Mouse (Mus musculus): ENCODE measurements around the gene Abcg8. TPM values are rescaled to one million over a fixed set of nuclear protein-coding genes. Genes with fewer than 3 reads are reported as not detected.

Gene Abcg8
- polyA plus RNA-seq, 1 experiment from 2014 or later: 0.08 TPM

GRCm38 (mm10) chr17:84687994-84688393, 11.9 kb downstream of the Abcg8 start:
- WGBS: 62% methylated on average over 5 of the region's 5 CpGs
- ATAC-seq (ENCODE audit: low FRiP score): no peak

GRCm38 (mm10) chr17:84688834-84689233, 12.7 kb downstream of the Abcg8 start:
- no peaks in the 10 kb centered on the region for H3K4me1 ChIP-seq
- H3K9me3 ChIP-seq (replicated peaks): no peaks in the 10 kb centered on the region
- no peak overlapping the region for H3K4me3 ChIP-seq (replicated peaks)
- no peak overlapping the region for H3K27ac ChIP-seq (replicated peaks)
- ATAC-seq (ENCODE audit: low FRiP score): no peak
- H3K4me2 ChIP-seq: no peak overlapping the region
- H3K9ac ChIP-seq (replicated peaks): no peak overlapping the region
- WGBS: 92% methylated on average over 11 of the region's 11 CpGs
- H3K27me3 ChIP-seq (replicated peaks): no peaks in the 10 kb centered on the region
- H3K36me3 ChIP-seq: no peaks in the 10 kb centered on the region

More at GRCm38 (mm10) chr17:84687994-84688393, 11.9 kb downstream of the Abcg8 start:
- no peaks in the 10 kb centered on the region for H3K9me3 ChIP-seq (replicated peaks)
- no peaks in the 10 kb centered on the region for H3K27me3 ChIP-seq (replicated peaks)
- H3K9ac ChIP-seq (replicated peaks): no peak overlapping the region
- H3K27ac ChIP-seq (replicated peaks): no peak overlapping the region
- H3K4me1 ChIP-seq: no peaks in the 10 kb centered on the region
- H3K4me2 ChIP-seq: no peak overlapping the region
- no peak overlapping the region for H3K4me3 ChIP-seq (replicated peaks)
- no peaks in the 10 kb centered on the region for H3K36me3 ChIP-seq

GRCm38 (mm10) chr17:84689316-84689715, 13.2 kb downstream of the Abcg8 start:
- Histone ChIP-seq H3K9ac (replicated peaks) (no peak overlapping the region), H3K9me3 (replicated peaks) (no peaks in the 10 kb centered on the region), H3K4me1 (no peaks in the 10 kb centered on the region), H3K4me2 (no peak overlapping the region), H3K27ac (replicated peaks) (no peak overlapping the region), H3K4me3 (replicated peaks) (no peak overlapping the region), H3K36me3 (no peaks in the 10 kb centered on the region), H3K27me3 (replicated peaks) (no peaks in the 10 kb centered on the region)
- ATAC-seq (ENCODE audit: low FRiP score): no peak
- WGBS: 89% methylated on average over 5 of the region's 5 CpGs

- Histone ChIP-seq H3K4me1 (no peaks in the 10 kb centered on the region), H3K9ac (replicated peaks) (no peak overlapping the region), H3K36me3 (no peaks in the 10 kb centered on the region), H3K27me3 (replicated peaks) (no peaks in the 10 kb centered on the region), H3K4me2 (no peak overlapping the region), H3K4me3 (replicated peaks) (no peak overlapping the region), H3K27ac (replicated peaks) (no peak overlapping the region), H3K9me3 (replicated peaks) (no peaks in the 10 kb centered on the region)
- ATAC-seq (ENCODE audit: low FRiP score): no peak
- WGBS: 87% methylated on average over 5 of the region's 5 CpGs
These were observed 14.0 kb downstream of the Abcg8 start for GRCm38 (mm10) chr17:84690111-84690510.

GRCm38 (mm10) chr17:84693741-84694140, 17.6 kb downstream of the Abcg8 start:
- Histone ChIP-seq H3K4me2 (no peak overlapping the region), H3K4me3 (replicated peaks) (no peak overlapping the region), H3K9ac (replicated peaks) (no peak overlapping the region), H3K9me3 (replicated peaks) (no peaks in the 10 kb centered on the region), H3K4me1 (no peaks in the 10 kb centered on the region), H3K27me3 (replicated peaks) (peaks cover 5% of the 10 kb centered on the region; the same call in 1 of the 2 replicates), H3K36me3 (no peaks in the 10 kb centered on the region), H3K27ac (replicated peaks) (no peak overlapping the region)
- WGBS: 85% methylated on average over 2 of the region's 2 CpGs
- ATAC-seq (ENCODE audit: low FRiP score): no peak

- H3K27ac ChIP-seq (replicated peaks): no peak overlapping the region
- H3K4me2 ChIP-seq: no peak overlapping the region
- H3K9ac ChIP-seq (replicated peaks): no peak overlapping the region
- WGBS: 59% methylated on average over 6 of the region's 6 CpGs
- no peaks in the 10 kb centered on the region for H3K36me3 ChIP-seq
- no peaks in the 10 kb centered on the region for H3K9me3 ChIP-seq (replicated peaks)
- H3K4me1 ChIP-seq: 0 out of 2 replicates have a peak, but pooled peaks cover 9% of the 10 kb centered on the region
- no peak overlapping the region for H3K4me3 ChIP-seq (replicated peaks)
- no peak for ATAC-seq (ENCODE audit: low FRiP score)
- H3K27me3 ChIP-seq (replicated peaks): peaks cover 5% of the 10 kb centered on the region; the same call in 1 of the 2 replicates
These were observed 20.4 kb downstream of the Abcg8 start for GRCm38 (mm10) chr17:84696537-84696936.

GRCm38 (mm10) chr17:84698727-84699126, 22.6 kb downstream of the Abcg8 start:
- Histone ChIP-seq H3K36me3 (no peaks in the 10 kb centered on the region), H3K4me3 (replicated peaks) (no peak overlapping the region), H3K27me3 (replicated peaks) (peaks cover 5% of the 10 kb centered on the region; the same call in 1 of the 2 replicates), H3K9ac (replicated peaks) (no peak overlapping the region), H3K4me2 (no peak overlapping the region), H3K4me1 (peaks cover 21% of the 10 kb centered on the region), H3K27ac (replicated peaks) (no peak overlapping the region), H3K9me3 (replicated peaks) (no peaks in the 10 kb centered on the region)
- ATAC-seq (ENCODE audit: low FRiP score): peak; percentile 65; the same call in 1 of the 2 replicates
- 30% methylated on average over 5 of the region's 5 CpGs for WGBS

- Histone ChIP-seq H3K27me3 (replicated peaks) (no peaks in the 10 kb centered on the region), H3K4me2 (no peak overlapping the region), H3K4me1 (peaks cover 28% of the 10 kb centered on the region), H3K36me3 (peaks cover 4% of the 10 kb centered on the region; the same call in 1 of the 2 replicates), H3K9me3 (replicated peaks) (no peaks in the 10 kb centered on the region), H3K4me3 (replicated peaks) (no peak overlapping the region), H3K27ac (replicated peaks) (no peak overlapping the region), H3K9ac (replicated peaks) (no peak overlapping the region)
- ATAC-seq (ENCODE audit: low FRiP score): no peak
- WGBS: 75% methylated on average over 4 of the region's 4 CpGs
These were observed 31.3 kb downstream of the Abcg8 start for GRCm38 (mm10) chr17:84707407-84707806.

- H3K27ac ChIP-seq (replicated peaks): peak overlapping the region; percentile 61; the same call in 1 of the 2 replicates
- no peak overlapping the region for H3K9ac ChIP-seq (replicated peaks)
- H3K4me2 ChIP-seq: no peak overlapping the region
- peaks cover 22% of the 10 kb centered on the region for H3K4me1 ChIP-seq
- H3K36me3 ChIP-seq: peaks cover 4% of the 10 kb centered on the region; the same call in 1 of the 2 replicates
- H3K9me3 ChIP-seq (replicated peaks): no peaks in the 10 kb centered on the region
- no peak overlapping the region for H3K4me3 ChIP-seq (replicated peaks)
- 0 out of 2 replicates have a peak, but pooled peaks cover 3% of the 10 kb centered on the region for H3K27me3 ChIP-seq (replicated peaks)
- WGBS: 65% methylated on average over 7 of the region's 7 CpGs
- ATAC-seq (ENCODE audit: low FRiP score): no peak
These were observed 32.7 kb downstream of the Abcg8 start for GRCm38 (mm10) chr17:84708818-84709217.

GRCm38 (mm10) chr17:84709403-84709851, 33.3 kb downstream of the Abcg8 start:
- 0 out of 2 replicates have a peak, but pooled peaks cover 3% of the 10 kb centered on the region for H3K27me3 ChIP-seq (replicated peaks)
- peak overlapping the region; percentile 37 for H3K4me2 ChIP-seq
- peak; percentile 64; the same call in 1 of the 2 replicates for ATAC-seq (ENCODE audit: low FRiP score)
- H3K9ac ChIP-seq (replicated peaks): no peak overlapping the region
- 23% methylated on average over 17 of the region's 17 CpGs for WGBS
- H3K36me3 ChIP-seq: peaks cover 4% of the 10 kb centered on the region; the same call in 1 of the 2 replicates
- no peaks in the 10 kb centered on the region for H3K9me3 ChIP-seq (replicated peaks)
- H3K4me3 ChIP-seq (replicated peaks): no peak overlapping the region
- H3K27ac ChIP-seq (replicated peaks): peak overlapping the region; percentile 61
- H3K4me1 ChIP-seq: peaks cover 22% of the 10 kb centered on the region

GRCm38 (mm10) chr17:84713563-84714164, 37.6 kb downstream of the Abcg8 start:
- ATAC-seq (ENCODE audit: low FRiP score): no peak
- Histone ChIP-seq H3K4me3 (replicated peaks) (no peak overlapping the region), H3K4me2 (no peak overlapping the region), H3K9me3 (replicated peaks) (no peaks in the 10 kb centered on the region), H3K4me1 (peaks cover 23% of the 10 kb centered on the region), H3K36me3 (peaks cover 4% of the 10 kb centered on the region; the same call in 1 of the 2 replicates), H3K9ac (replicated peaks) (no peak overlapping the region), H3K27ac (replicated peaks) (no peak overlapping the region), H3K27me3 (replicated peaks) (0 out of 2 replicates have a peak, but pooled peaks cover 3% of the 10 kb centered on the region)
- WGBS: 52% methylated on average over 18 of the region's 18 CpGs

- ATAC-seq (ENCODE audit: low FRiP score): no peak
- H3K9me3 ChIP-seq (replicated peaks): no peaks in the 10 kb centered on the region
- H3K4me3 ChIP-seq (replicated peaks): no peak overlapping the region
- no peak overlapping the region for H3K27ac ChIP-seq (replicated peaks)
- no peak overlapping the region for H3K9ac ChIP-seq (replicated peaks)
- peaks cover 4% of the 10 kb centered on the region; the same call in 1 of the 2 replicates for H3K36me3 ChIP-seq
- peaks cover 3% of the 10 kb centered on the region; the same call in 1 of the 2 replicates for H3K27me3 ChIP-seq (replicated peaks)
- H3K4me1 ChIP-seq: peaks cover 11% of the 10 kb centered on the region; the same call in 1 of the 2 replicates
- no peak overlapping the region for H3K4me2 ChIP-seq
- 71% methylated on average over 4 of the region's 4 CpGs for WGBS
These were observed 38.8 kb downstream of the Abcg8 start for GRCm38 (mm10) chr17:84714930-84715329.
